Mouse (Mus musculus) CH12.LX (cell line): Measurements from ENCODE around the gene Vtcn1.

Experiments
- CTCF ChIP-seq, 2 experiments: IDR thresholded peaks in 1 of 2; conservative IDR thresholded peaks in 1 of 2; 2 replicates each; pipeline ENCODE4 v1.5.1; 2011 to 2012; ENCODE audit warnings: low read depth in 2 of 2, low read length in 2 of 2, improper control_type of control experiment in 1 of 2, inconsistent platforms in 1 of 2, mild to moderate bottlenecking in 1 of 2, moderate library complexity in 1 of 2
- EP300 ChIP-seq: IDR thresholded peaks from 2 replicates; pipeline ENCODE4 v1.6.1; 2011; ENCODE audit warnings: low read length, improper control_type of control experiment
- IRF4 ChIP-seq: IDR thresholded peaks from 2 replicates; pipeline ENCODE4 v1.6.1; 2014; ENCODE audit warnings: low read depth, mild to moderate bottlenecking, inconsistent platforms, low read length, improper control_type of control experiment
- JUN ChIP-seq: IDR thresholded peaks from 2 replicates; pipeline ENCODE4 v1.6.1; 2011; ENCODE audit warnings: low read depth, mild to moderate bottlenecking, low read length, improper control_type of control experiment, moderate library complexity; ENCODE audit not compliant: insufficient read depth
- JUND ChIP-seq: conservative IDR thresholded peaks from 2 replicates; pipeline ENCODE4 v1.6.1; 2011; ENCODE audit warnings: low read depth, low read length, improper control_type of control experiment
- MAZ ChIP-seq: IDR thresholded peaks from 2 replicates; pipeline ENCODE4 v1.6.1; 2012; ENCODE audit warnings: low read depth, mild to moderate bottlenecking, inconsistent platforms, low read length, improper control_type of control experiment, moderate library complexity
- MXI1 ChIP-seq: IDR thresholded peaks from 2 replicates; pipeline ENCODE4 v1.6.1; 2011; ENCODE audit warnings: mild to moderate bottlenecking, low read depth, low read length, improper control_type of control experiment
- MYC ChIP-seq: IDR thresholded peaks from 2 replicates; pipeline ENCODE4 v1.6.1; 2011; ENCODE audit warnings: low read depth, mild to moderate bottlenecking, improper control_type of control experiment, low read length
- POLR2A ChIP-seq: IDR thresholded peaks from 2 replicates; pipeline ENCODE4 v1.6.1; 2011; ENCODE audit warnings: low read depth, mild to moderate bottlenecking, improper control_type of control experiment, low read length
- POLR2AphosphoS2 ChIP-seq: IDR thresholded peaks from 2 replicates; pipeline ENCODE4 v1.6.1; 2011; ENCODE audit warnings: low read depth, low read length, improper control_type of control experiment
- SIN3A ChIP-seq: IDR thresholded peaks from 2 replicates; pipeline ENCODE4 v1.6.1; 2012; ENCODE audit warnings: low read length, improper control_type of control experiment, inconsistent platforms
- TCF12 ChIP-seq: IDR thresholded peaks from 2 replicates; pipeline ENCODE4 v1.6.1; 2014; ENCODE audit warnings: low read depth, mild to moderate bottlenecking, inconsistent platforms, low read length, improper control_type of control experiment
- ZKSCAN1 ChIP-seq: IDR thresholded peaks from 2 replicates; pipeline ENCODE4 v1.6.1; 2012; ENCODE audit warnings: low read depth, inconsistent platforms, low read length, improper control_type of control experiment, borderline replicate concordance
- ZNF384 ChIP-seq: IDR thresholded peaks from 2 replicates; pipeline ENCODE4 v1.6.1; 2012; ENCODE audit warnings: low read depth, low read length, improper control_type of control experiment, inconsistent platforms

- TF ChIP-seq POLR2A (no peak), ZNF384 (no peak), EP300 (no peak), MYC (no peak), CTCF (conservative IDR thresholded peaks at IDR 0.05 in 1 of 2, IDR thresholded peaks at IDR 0.05 in 1 of 2; ENCODE audit: low read depth in 2 of 2, low read length in 2 of 2) (no peak), JUND (no peak), TCF12 (no peak), MAZ (no peak), JUN (no peak), ZKSCAN1 (no peak), POLR2AphosphoS2 (no peak), SIN3A (no peak), MXI1 (no peak), IRF4 (no peak)
Measured at GRCm38 (mm10) chr3:100776967-100777366, 48.3 kb upstream of the Vtcn1 start.
